Mouse (Mus musculus) right cerebral cortex, adult 2 months (tissue): Measurements from ENCODE around the gene Olfr109.
A peak's percentile ranks its signal among the peaks of the same experiment; 100 is the strongest.

ENCODE experiments used
- DNase-seq, 2 experiments: peaks; one replicate each; pipeline ENCODE4 v3.0.0; 2021 to 2022; ENCODE audit warnings: low spot score in 2 of 2

Olfr109 gene

GRCm38 (mm10) chr17:37458616-37459015, at the start of gene Olfr109:
Olfr109 (plus strand) TSS chr17:37458916.
- DNase-seq: no peak

DNA sequence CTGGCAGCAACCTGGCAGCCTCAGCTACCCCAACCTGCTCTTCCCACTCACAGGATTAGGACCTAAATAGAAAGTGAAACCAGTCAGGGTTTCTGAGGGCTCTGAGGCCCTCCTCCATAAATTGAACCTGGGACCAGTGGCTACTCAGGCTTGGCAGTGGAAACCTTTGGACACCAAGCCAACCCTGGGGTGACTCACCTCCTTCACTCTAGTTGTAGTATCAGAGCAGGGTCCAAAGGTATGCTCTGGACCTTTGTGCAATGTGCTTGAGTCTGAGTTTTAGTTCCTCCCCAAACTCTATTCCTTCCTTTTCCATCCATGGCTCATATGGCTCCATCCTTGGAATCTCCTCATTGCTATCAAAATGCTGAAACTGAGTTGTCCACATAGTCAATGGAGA, 45.3 kb upstream of the Olfr109 start:
- no peak for DNase-seq

GRCm38 (mm10) chr17:37445180-37445579, 13.5 kb upstream of the Olfr109 start, which contains the start of gene Olfr108:
Olfr108 (plus strand) TSS chr17:37445480.
- no peak for DNase-seq

DNA sequence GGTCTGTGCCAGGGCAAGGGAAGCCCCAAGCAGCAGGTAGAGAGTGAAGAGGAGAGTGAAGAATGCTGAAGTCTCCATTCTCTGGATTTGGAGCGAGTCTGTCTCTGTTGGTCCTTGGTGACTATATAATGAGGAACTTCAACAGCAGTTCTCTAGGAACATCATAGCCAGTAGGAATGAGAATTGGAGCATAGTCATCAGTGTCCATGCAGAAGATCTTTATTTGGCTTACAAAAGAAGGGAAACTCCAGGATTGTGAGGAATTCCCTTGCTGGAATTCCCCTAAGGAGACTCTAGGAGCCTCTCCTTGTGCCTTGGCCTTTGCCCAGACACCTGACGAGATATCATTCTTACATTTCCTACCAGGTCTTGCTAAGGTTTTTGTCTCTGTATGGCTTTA, 24.7 kb downstream of the Olfr109 start, which contains the start of gene H2-M2:
H2-M2 (minus strand) TSS at position 101 of the 400 bp plus-strand sequence.
- DNase-seq: no peak

GRCm38 (mm10) chr17:37491930-37492518, 33.3 kb downstream of the Olfr109 start, which contains the start of gene Olfr110:
Olfr110 (plus strand) TSS chr17:37492468.
- DNase-seq: peak; percentile 2

DNA sequence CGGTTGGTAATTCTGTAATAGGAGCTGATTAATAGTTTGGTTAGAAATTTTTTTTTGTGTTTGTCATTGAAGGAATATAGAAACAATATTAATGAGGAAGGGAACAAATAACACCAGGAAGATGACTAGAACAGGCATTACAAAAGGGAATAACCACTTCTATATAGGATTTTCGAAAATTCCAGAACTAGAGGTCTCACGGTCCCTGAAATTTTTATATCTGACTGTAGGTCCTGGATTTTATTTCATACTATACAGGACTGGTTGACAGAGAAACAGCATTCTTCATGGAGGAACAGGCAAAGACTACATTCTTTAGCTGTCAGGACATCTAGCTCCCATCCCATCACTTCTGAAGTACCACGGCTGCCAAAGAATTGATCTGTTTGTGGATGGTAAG, 49.0 kb downstream of the Olfr109 start, which contains the start of gene Olfr111:
Olfr111 (plus strand) TSS at position 301 of the 400 bp plus-strand sequence.
- no peak for DNase-seq
